ENCODE assay signal across 14 mouse cellular contexts in genomic region chr3:152402671-152403066, GRCm38 (mm10). TPM values are rescaled to one million over a fixed set of nuclear protein-coding genes. Genes with fewer than 3 reads are reported as not detected.
A peak's percentile ranks its signal among the peaks of the same experiment; 100 is the strongest.
DNase-seq lines count a peak whose midpoint lies in the region; ATAC-seq and TF ChIP-seq lines count a peak whose summit lies in the region.
"Had no signal": no experiment of that assay in that cellular context is flagged by ENCODE, and none has a peak within 500 bp of the region (broad histone marks: within the 10 kb centered on the region; RNA-seq: fewer than 3 reads in every experiment).

No protein-coding gene starts in this region.

- WGBS in kidney, embryonic 15.5 days: 84% methylated on average over 3 of the region's 3 CpGs

- H3K36me3 ChIP-seq in kidney, embryonic 15.5 days: peaks cover 5% of the 10 kb centered on the region; the same call in 1 of the 2 replicates
- H3K36me3 ChIP-seq in myocyte (ENCODE audit: control insufficient read depth, insufficient read depth): peaks cover 5% of the 10 kb centered on the region
- H3K36me3 ChIP-seq: limb, embryonic 15.5 days; midbrain, embryonic 15.5 days had no signal

- no peak for TF ChIP-seq CTCF in bone marrow macrophage, adult 2 months (IDR thresholded peaks at IDR 0.05; ENCODE audit: low read depth, low read length)

- H3K9ac ChIP-seq in kidney, embryonic 15.5 days: no peak overlapping the region
- H3K9ac ChIP-seq: forebrain, embryonic 13.5 days; limb, embryonic 15.5 days; midbrain, embryonic 15.5 days had no signal

- H3K4me2 ChIP-seq in kidney, embryonic 15.5 days: no peak overlapping the region
- peak overlapping the region; percentile 70 for H3K4me2 ChIP-seq in myocyte (ENCODE audit: low read depth)
- H3K4me2 ChIP-seq: forebrain, embryonic 13.5 days; limb, embryonic 15.5 days; midbrain, embryonic 15.5 days had no signal

- TF ChIP-seq POLR2A in bone marrow macrophage, adult 2 months (IDR thresholded peaks at IDR 0.05; ENCODE audit: borderline replicate concordance, low read depth, low read length): no peak
- no peak for TF ChIP-seq POLR2A in myocyte (IDR thresholded peaks at IDR 0.05; ENCODE audit: insufficient read length, low read depth)

- no peak overlapping the region for H3K4me3 ChIP-seq in kidney, embryonic 15.5 days (replicated peaks)
- no peak overlapping the region for H3K4me3 ChIP-seq in bone marrow macrophage, adult 2 months (ENCODE audit: insufficient read depth, low read length)
- H3K4me3 ChIP-seq in myocyte: no peak overlapping the region
- H3K4me3 ChIP-seq: forebrain, embryonic 13.5 days; limb, embryonic 15.5 days; midbrain, embryonic 15.5 days had no signal

- H3K27ac ChIP-seq in kidney, embryonic 15.5 days: peak overlapping the region; percentile 70
- peak overlapping the region; percentile 91 for H3K27ac ChIP-seq in bone marrow macrophage, adult 2 months (ENCODE audit: insufficient read depth, low read depth, low read length)
- H3K27ac ChIP-seq: forebrain, embryonic 13.5 days; limb, embryonic 15.5 days; midbrain, embryonic 15.5 days had no signal

- ATAC-seq in kidney, embryonic 15.5 days (replicated peaks; ENCODE audit: low FRiP score): no peak
- ATAC-seq in granulocyte monocyte progenitor cell, adult 5-6 weeks (replicated peaks; ENCODE audit: poor library complexity, severe bottlenecking): no peak
- ATAC-seq: CD4-positive, CD25-positive, alpha-beta regulatory T cell, adult 4 months; forebrain, embryonic 13.5 days; inflammation-experienced regulatory T-cells, adult 6 months; midbrain, embryonic 15.5 days had no signal

- peaks cover 59% of the 10 kb centered on the region for H3K4me1 ChIP-seq in kidney, embryonic 15.5 days
- peaks cover 71% of the 10 kb centered on the region for H3K4me1 ChIP-seq in bone marrow macrophage, adult 2 months (ENCODE audit: control insufficient read depth, insufficient read depth, low read length)

- no peak for DNase-seq in kidney, postnatal 14 days
- peak; percentile 38 for DNase-seq in Muller cell, postnatal 12 days (ENCODE audit: inconsistent ontology term)
- DNase-seq in embryo, embryonic 10 days (ENCODE audit: low spot score): no peak
- DNase-seq: cerebellum, adult 8-10 months; layer of hippocampus, postnatal 36 days had no signal

- H3K79me2 ChIP-seq in myocyte (ENCODE audit: control insufficient read depth, insufficient read depth): peaks cover 99% of the 10 kb centered on the region

- H3ac ChIP-seq in myocyte (ENCODE audit: control insufficient read depth, insufficient read length): no peak overlapping the region

- no peaks in the 10 kb centered on the region for H3K27me3 ChIP-seq in kidney, embryonic 15.5 days
- H3K27me3 ChIP-seq in myocyte (ENCODE audit: control insufficient read depth, insufficient read depth, insufficient read length): no peaks in the 10 kb centered on the region
- H3K27me3 ChIP-seq: forebrain, embryonic 13.5 days; limb, embryonic 15.5 days; midbrain, embryonic 15.5 days had no signal

- H3K9me3 ChIP-seq in kidney, embryonic 15.5 days (replicated peaks): no peaks in the 10 kb centered on the region
- H3K9me3 ChIP-seq: forebrain, embryonic 13.5 days; limb, embryonic 15.5 days; midbrain, embryonic 15.5 days had no signal

TF ChIP-seq in myocyte, 11 proteins besides CTCF, POLR2A, EP300 and RAD21:
- TF ChIP-seq REST (IDR thresholded peaks at IDR 0.05; ENCODE audit: insufficient read depth, insufficient read length) (no peak), E2F4 (IDR thresholded peaks at IDR 0.05; ENCODE audit: insufficient read depth) (no peak), TCF12 (IDR thresholded peaks at IDR 0.05; ENCODE audit: insufficient read depth, poor library complexity, severe bottlenecking) (no peak), MYOG (IDR thresholded peaks at IDR 0.05; ENCODE audit: control insufficient read depth in 1 of 3, insufficient read depth in 1 of 3, insufficient read length in 2 of 3, low read depth in 2 of 3) (no peak), POLR2AphosphoS2 (IDR thresholded peaks at IDR 0.05; ENCODE audit: insufficient read length, low read depth) (no peak), USF1 (IDR thresholded peaks at IDR 0.05; ENCODE audit: low read depth) (no peak), MAX (IDR thresholded peaks at IDR 0.05; ENCODE audit: low read depth) (no peak), CEBPB (IDR thresholded peaks at IDR 0.05; ENCODE audit: insufficient read depth, poor library complexity, severe bottlenecking) (no peak), SRF (IDR thresholded peaks at IDR 0.05; ENCODE audit: control insufficient read depth, insufficient read length, low read depth) (no peak), TCF3 (IDR thresholded peaks at IDR 0.05; ENCODE audit: insufficient read length, low read depth) (no peak), MYOD1 (IDR thresholded peaks at IDR 0.05; ENCODE audit: control insufficient read depth in 1 of 3, insufficient read length in 2 of 3, low read depth in 2 of 3) (no peak)

RNA-seq across cellular contexts. Expression of gene Zzz3, which starts 7.4 kb away (rescaled TPM):
- polyA plus RNA-seq in kidney, embryonic 15.5 days (2015; fragmentation: Nextera tagmentation; extraction: Ambion mirVana): 52.6 and 53.7 TPM in 2 replicates
- 32.0 and 40.5 TPM in 2 replicates for polyA plus RNA-seq in bone marrow macrophage, adult 2 months (2012; ENCODE audit: insufficient read depth, insufficient read length, missing spikeins)
- polyA plus RNA-seq in myocyte (2012; fragmentation: generic; extraction: Trizol): 6.6 TPM
- 40.1 and 47.2 TPM in 2 replicates for total RNA-seq in granulocyte monocyte progenitor cell, adult 5-6 weeks (2014; fragmentation: Nextera tagmentation)
- total RNA-seq in granulocyte monocyte progenitor cell, adult 5-6 weeks (2017): 57.0 and 58.4 TPM in 2 replicates

RNA-seq across cellular contexts. Expression of gene Usp33, which starts 56.4 kb away (rescaled TPM):
- polyA plus RNA-seq in kidney, embryonic 15.5 days (2015; fragmentation: Nextera tagmentation; extraction: Ambion mirVana): 39.2 and 40.3 TPM in 2 replicates
- 36.1 TPM in 2 replicates for polyA plus RNA-seq in bone marrow macrophage, adult 2 months (2012; ENCODE audit: insufficient read depth, insufficient read length, missing spikeins)
- polyA plus RNA-seq in myocyte (2012; fragmentation: generic; extraction: Trizol): 7.9 TPM
- total RNA-seq in granulocyte monocyte progenitor cell, adult 5-6 weeks (2014; fragmentation: Nextera tagmentation): 24.7 and 25.8 TPM in 2 replicates
- 48.4 and 49.6 TPM in 2 replicates for total RNA-seq in granulocyte monocyte progenitor cell, adult 5-6 weeks (2017)
